Mouse (Mus musculus) layer of hippocampus, adult 11-12 months (tissue): ENCODE results near the gene Gar1.

Experiments used
- DNase-seq: peaks from one replicate; pipeline ENCODE4 v3.0.0; 2022; ENCODE audit warnings: low spot score

The Gar1 gene

DNA sequence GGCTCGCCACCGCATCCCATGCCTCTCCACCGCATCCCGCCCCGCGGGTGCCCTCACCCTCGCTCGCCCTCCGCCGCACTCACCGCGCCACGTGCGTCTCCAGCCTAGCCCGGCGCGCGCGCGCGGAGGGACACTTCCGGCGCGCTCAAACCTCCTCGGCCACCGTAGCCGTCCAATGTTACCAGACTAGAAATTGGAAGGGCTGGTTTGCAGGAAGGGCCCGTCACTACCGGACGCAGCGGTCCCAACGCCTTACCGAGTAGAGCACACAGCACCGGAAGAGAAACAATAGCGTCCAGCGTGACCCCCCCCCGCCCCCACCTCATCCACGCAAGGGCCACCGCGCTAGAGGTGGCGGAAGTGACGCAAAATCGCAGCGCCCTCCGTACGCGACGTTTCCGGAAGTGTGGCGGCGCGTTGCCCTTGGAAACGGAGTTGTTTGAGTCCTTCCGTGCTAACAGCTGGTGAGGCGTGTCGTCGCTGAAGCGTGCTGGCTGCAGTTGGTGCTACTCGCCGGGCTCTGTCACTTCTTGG, at the start of gene Gar1:
TSS of gene Gar1 (minus strand) at position 362 of the 534 bp plus-strand sequence.
- DNase-seq, result peak; percentile 97

DNA sequence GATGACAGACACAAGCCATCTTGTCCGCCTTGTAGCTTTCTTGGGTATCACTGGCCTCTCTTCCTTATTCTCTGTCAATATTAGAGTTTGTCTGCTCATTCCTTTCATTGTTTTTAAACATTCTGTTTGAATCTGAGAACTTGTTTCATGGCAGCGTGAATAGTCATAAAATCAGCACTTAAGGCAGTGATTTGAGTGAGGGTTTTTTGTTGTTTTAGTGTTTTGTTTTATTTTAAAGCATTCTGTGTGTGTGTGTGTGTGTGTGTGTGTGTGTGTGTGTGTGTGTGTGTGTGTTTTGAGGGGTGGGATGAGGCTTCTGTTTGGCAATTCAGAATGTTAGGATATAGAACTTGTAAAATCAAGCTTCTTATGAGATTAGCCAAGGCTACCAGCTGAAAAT, 48.7 kb upstream of the Gar1 start:
- no peak for DNase-seq

DNA sequence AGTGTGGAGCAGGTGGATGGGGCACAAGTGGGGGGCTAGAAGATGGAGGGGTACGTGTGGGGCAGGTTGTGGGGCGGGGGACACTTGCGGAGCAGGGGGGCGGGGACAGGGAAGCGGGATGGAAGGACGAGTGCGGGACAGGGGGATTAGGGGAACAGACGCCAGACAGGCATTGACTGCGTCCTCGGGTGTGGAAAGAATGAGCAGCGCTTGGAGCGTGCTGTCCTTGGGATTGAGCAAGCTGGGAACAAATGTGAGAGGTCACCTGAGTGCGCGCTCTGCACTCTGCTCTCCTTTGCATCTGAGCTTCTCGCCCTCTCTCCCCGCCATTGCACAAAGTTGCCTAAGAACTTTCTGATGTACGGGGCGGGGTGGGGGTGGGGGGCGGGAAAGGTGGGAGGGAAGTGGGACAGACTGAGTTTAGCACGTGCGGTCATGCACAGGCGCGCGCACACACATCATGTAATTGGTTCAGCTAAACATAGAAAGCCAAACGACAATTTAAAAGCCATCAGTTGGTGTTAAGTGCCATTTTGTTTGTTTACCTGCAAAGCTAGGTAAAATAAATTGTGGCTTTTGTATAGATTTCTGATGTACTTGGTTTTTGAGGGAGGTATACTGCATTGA, 48.0 kb upstream of the Gar1 start:
- DNase-seq, result no peak

DNA sequence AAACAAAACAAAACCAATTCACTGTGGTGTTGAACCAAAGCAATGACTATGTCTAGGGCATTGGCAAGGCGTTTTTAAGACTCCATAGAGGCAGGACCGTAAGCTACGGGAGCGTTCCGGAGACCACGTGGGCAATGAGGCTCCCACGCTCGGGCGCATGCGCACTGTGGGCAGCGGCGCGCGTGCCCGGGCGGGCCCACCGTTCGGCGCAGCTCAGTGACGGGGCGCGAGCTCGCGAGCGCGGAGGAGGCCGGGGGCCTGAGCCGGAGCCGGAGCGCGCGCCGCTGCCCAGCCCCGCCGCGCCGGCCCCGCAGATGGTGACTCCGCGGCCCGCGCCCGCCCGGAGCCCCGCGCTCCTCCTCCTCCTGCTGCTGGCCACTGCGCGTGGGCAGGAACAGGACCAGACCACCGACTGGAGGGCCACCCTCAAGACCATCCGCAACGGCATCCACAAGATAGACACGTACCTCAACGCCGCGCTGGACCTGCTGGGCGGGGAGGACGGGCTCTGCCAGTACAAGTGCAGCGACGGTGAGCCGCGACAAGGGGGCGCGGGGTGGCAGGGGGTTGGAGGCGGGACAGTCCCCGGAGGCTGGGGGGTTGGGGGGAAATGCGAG, 47.3 kb upstream of the Gar1 start, which contains the start of gene Pla2g12a:
TSS of gene Pla2g12a (plus strand) at position 202 of the 617 bp plus-strand sequence.
- peak; percentile 91 for DNase-seq

DNA sequence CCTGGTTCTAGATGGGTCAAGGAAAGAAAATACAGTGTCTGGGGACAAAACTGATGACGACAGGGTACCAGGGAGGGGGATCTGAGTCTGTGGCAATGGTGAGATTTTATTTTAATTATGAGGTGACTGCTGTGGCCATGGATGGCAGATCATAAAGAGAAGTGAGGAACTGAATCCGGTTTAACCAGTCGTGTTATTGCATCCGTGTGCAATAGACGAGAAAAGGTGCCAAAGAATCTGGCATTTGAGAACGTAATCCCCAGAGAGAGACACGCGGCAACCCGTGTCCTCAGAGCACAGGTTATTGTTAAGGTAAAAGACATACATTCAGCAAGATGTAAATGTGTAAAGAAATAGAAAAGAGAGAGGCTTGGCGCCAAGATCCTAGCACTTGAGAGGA, 46.1 kb upstream of the Gar1 start:
- no peak for DNase-seq

DNA sequence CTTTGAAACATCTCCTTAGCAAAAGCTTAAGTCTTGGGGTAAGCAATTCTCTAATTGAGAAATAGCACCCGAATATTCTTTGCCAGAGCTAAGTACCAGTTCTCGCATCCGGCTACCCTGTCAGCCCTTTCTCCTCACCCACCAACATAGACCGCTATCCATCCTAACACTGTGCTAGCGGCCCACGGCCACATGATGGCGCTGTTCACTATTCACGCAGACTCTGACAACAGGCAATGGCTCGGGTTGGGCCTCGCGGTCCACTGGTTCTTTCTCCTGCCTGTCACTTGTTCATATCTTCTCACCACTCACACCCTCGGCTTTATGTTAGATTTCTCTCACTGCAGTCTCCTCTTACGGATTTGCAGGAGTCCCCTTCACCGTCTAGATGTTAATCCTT, 32.5 kb upstream of the Gar1 start:
- peak; percentile 53 for DNase-seq

DNA sequence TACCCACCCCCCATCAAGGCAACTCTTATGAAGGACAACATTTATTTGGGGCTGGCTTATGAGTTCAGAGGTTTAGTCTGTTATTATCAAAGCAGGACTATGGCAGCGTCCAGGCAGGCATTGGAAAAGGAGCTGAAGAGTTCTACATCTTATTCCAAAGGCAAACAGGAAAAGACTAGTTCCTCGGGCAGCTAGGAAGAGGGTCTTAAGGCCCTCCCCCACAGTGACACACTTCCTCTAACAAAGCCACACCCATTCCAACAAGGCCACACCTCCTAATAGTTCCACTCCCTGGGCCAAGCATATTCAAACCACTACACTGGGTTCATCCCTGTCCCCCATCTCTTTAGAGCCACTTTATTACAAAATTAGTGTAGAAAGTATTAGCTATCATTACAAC, 31.4 kb upstream of the Gar1 start:
- no peak for DNase-seq

DNA sequence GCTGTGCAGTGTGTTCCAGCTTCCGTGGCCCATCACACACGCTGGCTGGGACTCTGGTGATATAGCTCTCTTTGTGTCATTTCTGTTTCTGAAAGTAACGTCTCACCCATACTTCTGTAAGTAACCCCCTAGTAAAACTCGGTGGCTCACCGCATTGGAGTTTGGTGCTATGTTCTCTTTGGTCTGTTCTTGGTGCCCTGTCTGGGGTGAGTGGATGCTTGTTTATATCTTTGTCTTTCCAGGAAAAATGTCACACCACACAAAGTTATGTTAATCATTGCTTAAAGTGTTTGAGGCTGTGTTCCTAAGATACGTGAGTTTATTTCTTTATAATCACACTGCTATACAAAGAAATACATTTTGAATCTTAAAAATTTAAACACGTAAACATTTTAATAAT, 15.7 kb upstream of the Gar1 start:
- no peak for DNase-seq

DNA sequence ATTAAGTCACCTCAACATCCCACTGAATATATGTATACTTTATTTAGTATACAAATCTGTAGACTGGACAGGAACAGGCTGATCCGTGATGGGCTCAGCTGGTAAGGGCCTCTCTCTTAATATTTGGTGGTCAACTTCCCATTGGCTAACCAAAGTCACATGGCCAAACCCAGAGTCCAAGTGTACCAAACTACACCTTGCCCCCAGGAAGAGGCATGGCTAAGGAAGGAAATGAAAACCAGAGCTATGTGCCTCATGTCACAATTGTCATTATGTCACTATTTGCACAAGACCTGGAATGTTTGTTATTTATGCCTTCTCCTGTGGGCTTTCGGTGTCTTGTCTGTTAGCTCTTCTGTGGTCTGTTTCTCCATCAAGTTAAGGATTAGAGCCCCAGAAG, 14.7 kb upstream of the Gar1 start:
- no peak for DNase-seq

DNA sequence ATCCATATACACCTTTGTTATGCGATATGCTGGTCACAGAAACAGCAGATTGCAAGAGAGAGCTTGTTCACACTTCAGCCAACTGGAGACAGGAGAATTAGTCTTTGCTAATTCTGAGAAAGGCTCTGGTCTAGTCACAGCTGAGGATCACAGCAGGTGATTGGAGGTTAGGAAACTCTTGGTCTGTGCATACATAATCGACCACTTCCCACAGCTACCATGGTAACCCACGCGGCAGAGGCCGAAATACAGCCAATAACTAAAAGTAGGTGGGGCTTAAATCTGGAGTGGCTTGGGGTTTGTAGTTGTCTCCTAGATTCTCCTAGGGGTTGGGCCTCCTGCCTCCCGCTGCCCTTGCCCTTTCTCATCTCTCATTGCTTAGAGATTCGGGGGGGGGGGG, 6.8 kb upstream of the Gar1 start:
- DNase-seq, result no peak

DNA sequence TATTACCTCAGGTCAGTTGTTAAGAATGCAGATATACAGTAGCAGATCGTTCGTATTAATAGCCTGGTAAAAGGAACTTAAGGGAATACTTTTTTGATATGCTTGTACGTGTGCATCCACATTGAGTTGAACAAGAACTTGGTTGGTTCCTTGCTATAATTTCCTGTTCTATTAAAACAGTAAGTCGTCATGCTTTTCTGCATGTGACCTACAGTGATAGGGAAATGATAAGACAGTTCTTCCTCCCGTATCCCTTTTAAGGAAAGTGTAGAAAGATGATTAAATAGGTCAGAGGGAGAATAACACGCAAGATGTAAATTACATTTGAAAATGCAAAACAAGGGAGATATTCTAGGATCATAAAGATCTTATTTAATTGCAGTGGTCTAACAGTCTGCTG, 5.8 kb upstream of the Gar1 start:
- DNase-seq, result no peak

DNA sequence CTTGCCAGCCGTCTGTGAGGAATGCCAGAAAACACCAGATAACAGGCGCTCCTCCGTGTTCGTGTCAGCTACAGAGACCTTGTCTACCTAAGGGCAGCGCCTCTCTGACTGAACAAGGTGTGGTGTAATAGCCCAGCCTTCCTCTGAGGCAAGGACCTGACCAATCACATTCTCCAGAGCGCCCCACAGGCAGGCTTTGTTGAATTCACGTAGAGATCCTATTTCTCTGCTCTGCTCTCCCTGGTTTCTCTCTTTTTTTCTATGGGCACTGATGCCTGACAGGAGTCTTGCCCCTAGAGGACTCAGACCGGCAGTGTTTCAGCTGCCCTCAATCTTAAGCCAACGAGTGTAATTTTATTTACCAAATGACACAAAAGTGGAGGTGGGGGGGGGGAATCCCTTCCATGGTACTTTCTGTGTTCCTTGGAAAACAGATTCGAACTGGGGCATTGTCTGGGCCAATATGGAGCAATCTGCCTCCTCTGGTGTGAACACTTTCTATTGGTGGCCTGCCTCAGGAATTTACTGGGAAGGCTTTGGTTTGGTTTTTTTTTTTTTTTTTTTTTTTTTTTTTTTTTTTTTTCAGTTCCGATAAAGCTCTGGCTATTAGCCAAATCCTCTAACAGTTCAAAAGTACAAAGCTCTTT, 5.0 kb upstream of the Gar1 start:
- no peak for DNase-seq

DNA sequence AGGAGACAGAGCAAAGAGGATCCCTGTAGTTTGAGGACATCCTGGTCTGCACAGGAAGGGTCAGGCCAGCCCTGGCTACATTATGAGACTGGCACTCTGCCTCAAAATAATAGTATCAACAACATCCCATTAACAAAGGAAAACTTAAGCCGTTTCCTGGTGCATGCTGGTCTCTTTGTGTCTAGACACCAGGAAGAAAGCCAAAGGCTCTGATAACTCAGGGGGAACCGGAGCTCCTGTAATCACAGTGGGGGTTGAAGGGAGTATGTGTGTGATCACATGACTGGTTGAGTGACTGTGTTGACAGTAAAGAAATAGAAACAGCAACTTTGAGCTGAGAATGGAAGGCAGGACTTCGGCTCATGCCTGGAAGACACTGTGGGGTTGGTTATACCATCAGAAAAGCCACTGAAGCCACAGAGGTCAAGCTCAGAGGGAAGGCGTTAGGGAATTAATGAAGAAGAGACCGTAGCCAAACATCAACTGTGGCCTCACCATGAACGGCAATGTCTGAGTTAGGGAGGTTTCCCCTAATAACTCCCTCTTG, 4.3 kb upstream of the Gar1 start, which contains the start of gene Cfi:
TSS of gene Cfi (plus strand) at position 497 of the 547 bp plus-strand sequence.
- no peak for DNase-seq

DNA sequence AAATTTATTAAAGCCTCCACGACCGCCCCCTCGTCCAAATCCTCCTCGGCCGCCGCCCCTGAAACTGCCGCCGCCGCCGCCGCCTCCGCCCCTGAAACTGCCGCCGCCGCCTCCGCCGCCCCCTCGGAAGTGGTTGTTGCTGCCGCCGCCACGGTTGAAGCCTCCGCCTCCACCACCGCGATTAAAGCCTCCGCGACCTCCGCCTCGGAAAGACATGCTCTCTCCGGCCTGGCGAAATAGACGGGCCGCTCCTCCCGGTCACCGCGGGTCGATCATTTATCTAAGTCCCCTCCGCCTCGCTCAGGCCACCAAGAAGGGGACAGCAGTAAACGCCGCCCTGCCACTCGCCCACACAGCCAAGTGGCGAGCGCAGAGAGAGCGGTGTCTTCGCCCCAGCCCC, 570 bp downstream of the Gar1 start:
- peak; percentile 12 for DNase-seq

DNA sequence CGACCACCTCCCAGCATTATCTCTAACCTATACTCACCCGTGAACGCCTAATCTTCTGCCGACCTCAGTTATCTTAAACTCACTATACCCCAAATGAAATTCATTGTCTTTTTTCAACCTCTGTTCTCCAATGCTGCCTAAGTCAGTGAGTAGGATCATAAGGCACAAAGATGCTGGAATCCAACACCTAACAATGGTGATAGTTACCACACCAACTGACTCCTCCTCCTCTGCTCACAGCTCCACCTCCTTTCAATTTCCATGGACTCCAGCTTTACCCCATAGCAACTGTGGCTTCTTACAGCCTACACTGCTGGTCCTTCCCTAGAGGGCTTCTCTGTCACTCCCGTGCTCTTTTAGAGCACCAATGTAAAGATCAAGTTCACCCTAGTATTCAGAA, 3.5 kb downstream of the Gar1 start:
- no peak for DNase-seq

DNA sequence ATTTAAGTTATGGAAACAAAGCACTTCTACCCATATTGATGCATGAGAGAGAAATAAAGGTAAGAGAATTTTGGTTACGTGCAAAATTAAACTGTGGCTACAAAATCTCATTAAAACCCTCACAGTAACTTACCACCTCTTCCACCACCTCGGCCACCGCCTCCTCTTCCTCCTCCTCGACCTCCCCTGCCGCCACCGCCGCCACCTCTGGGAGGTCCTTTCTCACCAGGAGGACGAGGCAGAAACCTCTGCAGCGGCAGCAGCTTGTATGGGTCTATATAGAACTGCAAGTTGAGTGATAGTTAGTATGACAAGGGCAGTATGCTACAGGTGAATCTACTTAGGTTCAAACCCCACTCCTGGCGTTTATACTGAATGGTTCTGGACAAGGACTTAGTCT, 4.5 kb downstream of the Gar1 start:
- DNase-seq, result no peak

DNA sequence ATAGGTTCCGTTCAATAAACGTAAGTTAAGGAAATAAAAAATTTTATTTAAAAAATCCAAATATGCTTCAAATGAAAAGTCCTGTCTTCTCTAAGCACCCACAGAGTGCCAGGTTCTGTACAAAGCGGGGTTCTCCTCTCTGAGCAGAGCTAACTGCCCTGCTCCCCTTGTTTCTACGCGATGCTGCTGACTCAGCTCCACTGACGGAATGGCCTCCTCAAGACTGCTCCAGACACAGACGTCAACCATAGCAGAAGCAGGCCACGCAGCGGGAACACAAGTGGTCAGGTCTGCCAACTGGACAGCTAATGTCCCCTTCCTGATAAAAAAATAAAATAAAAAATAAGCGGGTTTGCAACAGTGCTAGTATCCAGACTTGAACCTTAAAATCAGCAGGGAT, 6.3 kb downstream of the Gar1 start:
- no peak for DNase-seq

DNA sequence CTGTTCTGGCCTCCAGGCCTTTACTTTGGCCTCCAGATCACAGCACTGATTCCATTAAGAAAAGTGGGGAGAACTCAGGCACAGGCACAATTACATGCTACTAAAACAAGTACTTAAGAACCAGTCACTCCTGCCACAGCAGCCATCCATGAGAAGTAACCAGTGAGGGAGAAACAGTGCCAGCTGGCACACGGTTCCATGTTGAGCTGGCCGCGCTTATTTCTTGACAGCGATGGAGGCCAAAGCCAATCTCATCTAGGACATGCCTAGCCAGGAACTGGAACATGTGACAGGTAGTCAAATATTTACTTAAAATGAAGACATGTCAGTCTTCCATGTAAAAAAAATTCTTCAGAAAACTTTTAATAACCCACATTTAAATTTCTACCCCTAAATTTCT, 7.0 kb downstream of the Gar1 start:
- DNase-seq, result no peak

DNA sequence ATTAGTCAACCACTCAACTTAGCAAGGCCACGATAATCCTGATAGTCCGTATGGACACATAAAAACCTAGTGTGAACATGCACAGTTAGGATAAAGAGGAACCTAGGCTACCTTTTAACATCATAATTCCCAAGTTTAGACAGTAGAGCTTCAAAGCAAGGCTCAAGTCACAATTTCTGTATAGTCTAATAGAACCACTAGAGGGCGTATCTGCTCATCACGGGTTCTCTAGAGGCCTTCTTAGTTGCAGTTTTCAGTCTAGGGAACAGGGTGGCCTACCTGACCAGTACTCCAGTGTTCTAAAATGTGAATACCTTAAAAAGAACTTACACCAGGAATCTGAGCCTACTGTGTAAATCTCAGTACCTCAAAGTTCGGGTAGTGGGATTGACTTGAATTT, 7.9 kb downstream of the Gar1 start:
- peak; percentile 13 for DNase-seq

DNA sequence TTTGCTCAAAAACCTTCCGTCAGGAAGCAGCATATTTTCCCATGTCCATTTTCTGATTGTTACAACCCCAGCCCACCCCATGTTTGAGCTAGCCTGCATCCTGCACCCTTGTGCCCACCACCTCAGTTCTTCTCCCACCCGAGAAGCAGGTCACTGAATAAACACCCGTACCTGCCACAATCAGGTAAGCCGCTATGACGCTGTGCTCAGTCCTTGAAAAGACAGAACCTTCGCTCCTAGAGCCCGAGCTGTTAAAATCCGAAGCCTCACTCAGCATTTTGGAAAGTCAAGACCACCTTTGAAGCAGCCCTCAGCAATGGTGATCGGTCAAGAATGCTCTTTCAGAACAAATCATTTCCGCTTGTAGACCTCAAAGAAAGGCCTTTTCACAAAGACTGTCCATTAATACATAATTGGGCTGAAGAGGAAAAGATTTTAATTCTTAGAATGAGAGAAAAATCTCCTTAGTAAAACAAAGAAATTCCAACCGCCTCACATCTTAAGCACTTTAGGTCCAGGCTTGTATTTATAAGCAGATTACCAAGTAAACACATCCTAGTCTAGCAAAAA, 8.9 kb downstream of the Gar1 start, which contains the start of gene Rrh:
TSS of gene Rrh (minus strand) at position 382 of the 570 bp plus-strand sequence.
- DNase-seq, result no peak

DNA sequence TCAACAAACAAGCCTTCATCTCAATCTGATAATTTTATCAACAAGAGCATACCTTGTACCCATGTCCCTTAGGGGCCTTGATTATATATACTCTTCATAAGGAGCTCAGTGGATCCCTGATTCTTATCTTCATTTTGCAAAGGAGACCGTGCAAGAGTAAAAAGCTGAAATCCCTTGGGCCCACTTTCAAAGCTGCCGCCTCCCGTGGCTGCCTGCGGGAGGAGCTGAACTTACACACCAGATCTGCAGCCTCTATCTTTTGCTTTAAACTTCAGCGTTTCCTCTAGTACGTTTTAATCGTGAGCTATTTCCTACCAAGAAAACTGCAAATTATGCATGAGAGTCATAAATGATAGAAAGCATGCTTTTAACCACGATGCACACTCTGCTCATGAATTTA, 9.5 kb downstream of the Gar1 start:
- DNase-seq, result no peak

DNA sequence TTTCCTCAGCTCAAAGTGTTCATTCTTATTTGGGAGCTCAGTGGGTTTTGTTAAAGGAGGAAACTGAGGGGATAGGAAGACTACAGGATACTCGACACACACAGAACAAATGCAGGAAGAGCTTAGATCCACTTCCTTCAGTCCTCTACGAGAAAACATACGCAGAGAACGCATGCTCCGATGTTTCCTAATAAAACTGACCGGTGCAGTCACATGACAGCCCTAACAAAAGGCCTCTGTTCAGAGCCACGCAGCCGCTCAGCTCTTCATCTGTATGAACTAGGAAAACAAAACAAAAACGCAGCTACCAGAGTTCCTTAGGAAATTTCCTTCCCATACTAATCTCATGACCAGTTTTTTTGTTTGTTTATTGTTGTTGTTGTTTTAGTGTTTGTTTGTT, 10.3 kb downstream of the Gar1 start:
- no peak for DNase-seq

DNA sequence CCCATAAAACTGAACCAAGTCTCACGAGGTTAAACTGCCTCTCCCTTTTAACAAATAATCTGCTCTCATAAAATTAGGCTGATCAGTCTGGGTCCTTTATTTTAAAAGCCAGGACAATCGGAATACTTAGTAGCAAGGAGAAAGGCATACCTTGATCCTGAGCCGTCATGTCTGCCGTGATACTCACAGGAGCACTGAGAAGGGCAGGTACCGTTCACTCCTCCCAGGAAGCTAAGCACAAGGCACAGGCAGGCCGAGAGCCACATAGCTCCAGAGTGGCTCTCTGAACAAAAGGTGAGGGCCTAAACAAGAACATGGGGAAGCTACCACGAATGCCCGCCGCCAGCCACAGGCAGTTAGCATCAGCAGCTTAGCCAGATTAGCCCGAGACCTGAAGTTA, 27.4 kb downstream of the Gar1 start, which contains the start of gene Lrit3:
TSS of gene Lrit3 (minus strand) at position 266 of the 400 bp plus-strand sequence.
- no peak for DNase-seq
